Mouse (Mus musculus): ENCODE data around the gene Serpinc1. TPM values are rescaled to one million over a fixed set of nuclear protein-coding genes. Genes with fewer than 3 reads are reported as not detected.

Serpinc1 gene
- polyA plus RNA-seq, 1 experiment = 1.2 TPM

DNA sequence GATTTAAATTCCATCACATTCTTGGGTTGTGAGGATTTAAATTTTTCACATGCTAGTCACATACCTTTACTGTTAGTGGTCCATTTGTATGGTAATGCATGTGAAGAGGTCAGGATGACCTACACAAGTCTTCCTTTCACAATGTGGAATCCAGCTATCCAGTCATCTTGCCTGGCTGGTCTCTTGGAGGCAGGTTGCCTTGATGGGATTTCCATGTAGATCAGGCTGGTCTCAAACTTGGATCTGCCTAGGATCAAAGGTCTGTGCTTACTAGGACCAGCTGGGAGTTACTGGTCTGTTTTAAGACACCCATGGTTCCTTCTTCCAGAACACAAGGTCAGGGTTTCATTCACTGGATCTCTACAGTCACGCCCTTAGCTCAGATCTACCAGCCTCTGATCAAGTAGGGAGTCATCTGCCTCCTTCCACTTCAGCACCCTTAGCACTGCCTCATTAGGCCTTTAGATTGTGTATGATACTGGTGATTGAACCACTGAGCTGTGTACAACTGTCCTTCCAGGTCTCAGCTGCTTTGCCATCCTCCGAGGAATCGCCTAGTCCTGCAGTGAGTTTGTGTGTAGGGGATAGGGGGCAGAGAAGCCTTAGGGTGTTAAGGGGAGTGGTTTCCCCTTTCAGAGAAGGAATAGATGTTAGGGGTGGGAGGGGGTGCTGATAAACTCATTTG lies 61.5 kb downstream of the Serpinc1 start:
- no peak for TF ChIP-seq CTCF (IDR thresholded peaks at IDR 0.05; ENCODE audit: insufficient read depth, low read length)
- no peak for TF ChIP-seq POLR2A (IDR thresholded peaks at IDR 0.05; ENCODE audit: borderline replicate concordance, extremely low read depth, low read depth, low read length)
- WGBS = 50% methylated on average over 3 of the region's 3 CpGs
- no peak overlapping the region for H3K4me3 ChIP-seq (replicated peaks; ENCODE audit: extremely low read depth, low read depth, low read length)
- DNase-seq = no peak
- H3K4me1 ChIP-seq (ENCODE audit: control insufficient read depth, insufficient read depth, low read length) = peaks cover 13% of the 10 kb centered on the region

DNA sequence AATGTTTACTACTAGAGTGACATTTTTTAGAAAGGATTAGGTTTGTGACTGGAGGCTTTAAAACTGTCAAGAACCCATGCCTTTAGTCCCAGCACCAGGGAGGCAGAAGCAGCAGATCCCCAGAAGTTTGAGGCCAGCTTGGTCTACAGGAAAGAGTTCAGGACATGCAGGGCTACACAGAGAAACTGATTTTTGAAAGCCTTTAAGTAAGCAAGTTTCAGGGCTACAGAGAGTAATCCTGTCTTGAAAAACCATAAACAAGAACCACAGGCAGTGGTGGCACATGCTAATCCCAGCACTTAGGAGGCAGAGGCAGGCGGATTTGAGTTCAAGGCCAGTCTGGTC lies 62.0 kb downstream of the Serpinc1 start:
- WGBS = 53% methylated on average over 1 of the region's 1 CpGs
- no peak overlapping the region for H3K4me3 ChIP-seq (replicated peaks; ENCODE audit: extremely low read depth, low read depth, low read length)
- no peak for TF ChIP-seq POLR2A (IDR thresholded peaks at IDR 0.05; ENCODE audit: borderline replicate concordance, extremely low read depth, low read depth, low read length)
- TF ChIP-seq CTCF (IDR thresholded peaks at IDR 0.05; ENCODE audit: insufficient read depth, low read length) = no peak
- DNase-seq = no peak
- peaks cover 13% of the 10 kb centered on the region for H3K4me1 ChIP-seq (ENCODE audit: control insufficient read depth, insufficient read depth, low read length)

DNA sequence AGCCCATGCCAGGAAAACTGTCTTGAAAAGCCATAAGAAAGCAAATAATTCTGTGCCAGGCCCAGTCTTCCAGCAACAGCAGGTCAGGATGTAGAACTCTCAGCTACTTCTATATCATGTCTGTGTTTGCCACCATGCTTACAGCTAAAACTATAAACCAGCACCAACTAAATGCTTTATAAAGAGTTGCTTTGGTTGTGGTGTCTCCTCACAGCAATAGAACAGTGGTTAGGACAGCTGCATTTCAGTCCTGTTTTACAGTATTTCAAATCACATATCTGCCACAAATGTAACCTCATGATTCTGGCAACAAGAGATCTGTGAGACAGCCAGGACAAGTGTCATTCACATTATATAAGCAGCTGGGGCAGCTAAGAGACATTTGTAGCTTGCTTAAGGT lies 62.5 kb downstream of the Serpinc1 start:
- H3K4me1 ChIP-seq (ENCODE audit: control insufficient read depth, insufficient read depth, low read length) = peaks cover 10% of the 10 kb centered on the region
- DNase-seq = no peak
- H3K4me3 ChIP-seq (replicated peaks; ENCODE audit: extremely low read depth, low read depth, low read length) = no peak overlapping the region
- TF ChIP-seq POLR2A (IDR thresholded peaks at IDR 0.05; ENCODE audit: borderline replicate concordance, extremely low read depth, low read depth, low read length) = no peak
- no peak for TF ChIP-seq CTCF (IDR thresholded peaks at IDR 0.05; ENCODE audit: insufficient read depth, low read length)

DNA sequence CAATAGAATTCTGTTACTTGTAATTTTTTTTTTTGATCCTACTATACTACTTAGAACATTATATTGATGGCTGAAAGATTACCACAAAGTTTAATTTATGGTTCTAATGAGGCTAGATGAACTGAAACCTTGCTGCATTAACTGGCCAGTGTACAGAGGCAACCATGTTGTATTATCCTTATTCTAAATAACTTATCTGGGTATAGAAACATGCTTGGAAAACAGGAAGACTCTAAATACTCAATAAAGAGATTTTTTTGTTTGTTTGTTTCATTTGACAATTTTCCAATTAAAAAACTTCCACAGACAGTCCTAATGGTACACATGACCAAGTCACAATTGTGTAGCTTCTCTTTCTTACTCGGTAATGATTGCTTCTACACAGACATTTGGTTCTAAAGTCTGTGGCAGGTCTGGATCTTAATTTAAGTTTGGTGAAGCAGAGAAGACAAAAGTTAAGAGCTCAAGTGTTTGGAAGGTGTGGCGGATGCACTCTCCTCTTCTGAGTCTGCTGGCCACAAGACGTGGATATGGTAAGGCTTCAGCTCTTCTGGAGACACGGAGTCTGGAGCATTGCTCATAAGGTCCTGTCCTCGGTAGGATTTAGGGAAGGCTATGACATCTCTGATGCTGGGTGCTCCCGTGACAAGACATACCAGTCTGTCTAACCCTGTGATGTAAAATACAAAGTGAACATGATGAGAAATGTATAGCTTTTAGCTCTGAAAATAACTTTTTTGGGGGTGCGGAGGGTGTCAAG lies 63.1 kb downstream of the Serpinc1 start:
- Histone ChIP-seq H3K4me3 (replicated peaks; ENCODE audit: extremely low read depth, low read depth, low read length) (no peak overlapping the region), H3K4me1 (ENCODE audit: control insufficient read depth, insufficient read depth, low read length) (peaks cover 4% of the 10 kb centered on the region)
- WGBS = 89% methylated on average over 7 of the region's 7 CpGs
- TF ChIP-seq POLR2A (IDR thresholded peaks at IDR 0.05; ENCODE audit: borderline replicate concordance, extremely low read depth, low read depth, low read length) = no peak
- no peak for TF ChIP-seq CTCF (IDR thresholded peaks at IDR 0.05; ENCODE audit: insufficient read depth, low read length)
- no peak for DNase-seq

DNA sequence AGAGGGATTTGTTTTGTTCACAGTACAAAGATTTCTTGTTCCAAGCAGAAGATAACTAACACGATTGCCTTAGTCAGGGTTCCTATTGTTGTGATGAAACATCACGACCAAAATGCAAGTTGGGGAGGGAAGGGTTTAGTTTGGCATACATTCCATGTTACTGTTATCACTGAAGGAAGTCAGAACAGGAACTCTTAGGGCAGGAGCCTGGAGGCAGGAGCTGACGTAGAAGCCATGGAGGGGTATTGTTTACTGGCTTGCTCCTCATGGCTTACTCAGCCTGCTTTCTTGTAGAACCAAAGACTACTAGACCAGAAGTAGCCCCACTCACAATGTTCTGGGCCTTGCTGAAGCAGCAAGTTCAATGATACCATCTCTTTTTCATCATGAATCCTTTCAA lies 68.6 kb downstream of the Serpinc1 start:
- DNase-seq = no peak
- TF ChIP-seq CTCF (IDR thresholded peaks at IDR 0.05; ENCODE audit: insufficient read depth, low read length) (no peak), POLR2A (IDR thresholded peaks at IDR 0.05; ENCODE audit: borderline replicate concordance, extremely low read depth, low read depth, low read length) (no peak)
- no peaks in the 10 kb centered on the region for H3K4me1 ChIP-seq (ENCODE audit: control insufficient read depth, insufficient read depth, low read length)
- H3K4me3 ChIP-seq (replicated peaks; ENCODE audit: extremely low read depth, low read depth, low read length) = no peak overlapping the region
- 59% methylated on average over 3 of the region's 3 CpGs for WGBS

Other genes with a start within 250 kb of the Serpinc1 start
- 15.7 and 25.6 TPM in 2 replicates for gene Rabgap1l, start 185.4 kb upstream of the Serpinc1 start, polyA plus RNA-seq (2012; rRNA removed)
- gene Rc3h1, start 72.2 kb upstream of the Serpinc1 start, polyA plus RNA-seq (2012; rRNA removed) = 15.6 and 16.0 TPM in 2 replicates
- 1.4 and 3.4 TPM in 2 replicates for gene Zbtb37, start 56.3 kb downstream of the Serpinc1 start, polyA plus RNA-seq (2012; rRNA removed)
- gene Dars2, start 92.1 kb downstream of the Serpinc1 start, polyA plus RNA-seq (2012; rRNA removed) = 4.3 and 10.6 TPM in 2 replicates
- gene Cenpl, start 92.1 kb downstream of the Serpinc1 start, polyA plus RNA-seq (2012; rRNA removed) = 0.70 and 1.1 TPM in 2 replicates
- gene Klhl20, start 152.9 kb downstream of the Serpinc1 start, polyA plus RNA-seq (2012; rRNA removed) = 6.8 and 10.6 TPM in 2 replicates
- 1.0 and 1.1 TPM in 2 replicates for gene Ankrd45, start 164.1 kb downstream of the Serpinc1 start, polyA plus RNA-seq (2012; rRNA removed)
- gene Tex50, start 180.7 kb downstream of the Serpinc1 start, polyA plus RNA-seq (2012; rRNA removed) = not detected in 2 replicates